Mouse (Mus musculus) activated CD4-positive, CD25-positive, alpha-beta regulatory T cell, adult 4 months (primary cell): ENCODE results near the gene Mtnr1a. TPM values are rescaled to one million over a fixed set of nuclear protein-coding genes. Genes with fewer than 3 reads are reported as not detected.
"Not testable (repeated sequence)": the region's sequence is repeated elsewhere in the genome, so short reads cannot be mapped to it uniquely, and the experiment has no call there.

ENCODE experiments used
- ATAC-seq: one replicate; pipeline ENCODE4 v1.8.0; 2017
- polyA plus RNA-seq, 2 experiments: library from polyadenylated mRNA; unstranded; fragments of 100-300 nt; shearing (Covaris generic); gene quantifications; one replicate each; pipeline ENCODE4 v1.2.1; 2017

Mtnr1a gene
- polyA plus RNA-seq = not detected

DNA sequence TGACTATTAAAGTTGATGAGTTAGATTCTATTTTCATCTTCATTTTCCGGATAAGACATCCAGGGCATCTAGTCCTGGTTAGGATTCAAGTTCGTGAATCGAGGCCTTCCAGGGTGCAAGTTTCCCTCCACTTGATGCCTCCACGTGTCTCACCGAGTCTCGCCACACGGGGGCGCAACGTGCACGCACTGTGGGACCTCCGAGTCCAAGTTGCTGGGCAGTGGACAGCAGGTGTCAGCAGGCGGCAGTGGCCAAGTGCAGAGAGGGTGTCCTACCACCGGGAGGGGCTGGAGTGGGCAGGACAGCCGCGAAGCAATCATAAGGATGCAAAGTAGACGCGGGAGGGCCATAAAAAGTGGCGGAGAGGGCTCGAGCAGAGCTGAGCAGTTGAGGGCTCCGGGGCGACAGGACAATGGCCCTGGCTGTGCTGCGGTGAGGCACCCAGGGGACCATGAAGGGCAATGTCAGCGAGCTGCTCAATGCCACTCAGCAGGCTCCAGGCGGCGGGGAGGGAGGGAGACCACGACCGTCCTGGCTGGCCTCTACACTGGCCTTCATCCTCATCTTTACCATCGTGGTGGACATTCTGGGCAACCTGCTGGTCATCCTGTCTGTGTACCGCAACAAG, at the start of gene Mtnr1a:
Mtnr1a (plus strand) TSS at position 379 of the 628 bp plus-strand sequence.
- no peak for ATAC-seq

DNA sequence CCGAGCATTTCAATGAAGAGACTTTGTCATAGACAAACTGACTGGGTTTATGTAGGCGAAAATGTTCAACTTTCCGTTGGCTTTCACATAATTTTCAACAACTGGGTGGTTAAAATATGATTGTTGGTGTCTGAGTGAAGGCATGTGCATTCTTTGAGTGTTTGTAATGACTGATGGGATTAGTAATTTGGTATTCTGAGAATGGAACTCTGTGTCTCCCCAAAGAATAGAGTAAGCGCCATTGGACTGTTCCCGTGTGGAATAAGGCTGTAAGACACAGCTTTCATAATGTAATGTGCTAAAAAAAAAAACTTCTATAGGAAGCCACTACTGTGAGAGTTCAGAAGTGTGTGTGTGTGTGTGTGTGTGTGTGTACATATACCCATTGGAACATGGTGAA, 49.7 kb upstream of the Mtnr1a start:
- ATAC-seq = no peak

DNA sequence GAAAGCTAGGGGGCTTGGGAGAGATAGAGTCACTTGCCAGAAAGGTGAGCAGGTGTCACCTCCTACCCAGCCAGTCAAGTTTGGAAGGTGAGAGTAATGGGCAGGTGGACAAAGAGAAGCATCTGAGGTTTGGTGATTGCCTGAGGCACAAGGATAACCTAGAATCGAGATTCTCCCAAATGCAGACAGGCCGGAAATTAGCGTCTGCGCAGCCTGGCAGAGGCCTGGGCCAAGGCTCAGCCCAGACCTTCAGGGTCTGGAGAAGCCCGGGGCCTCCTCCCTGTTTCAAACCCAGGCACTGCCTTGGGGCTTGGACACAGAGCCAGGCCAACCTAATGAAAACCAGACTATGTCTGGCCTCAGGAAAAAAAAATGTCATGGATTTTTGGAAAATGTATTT, 47.8 kb upstream of the Mtnr1a start:
- ATAC-seq = no peak

DNA sequence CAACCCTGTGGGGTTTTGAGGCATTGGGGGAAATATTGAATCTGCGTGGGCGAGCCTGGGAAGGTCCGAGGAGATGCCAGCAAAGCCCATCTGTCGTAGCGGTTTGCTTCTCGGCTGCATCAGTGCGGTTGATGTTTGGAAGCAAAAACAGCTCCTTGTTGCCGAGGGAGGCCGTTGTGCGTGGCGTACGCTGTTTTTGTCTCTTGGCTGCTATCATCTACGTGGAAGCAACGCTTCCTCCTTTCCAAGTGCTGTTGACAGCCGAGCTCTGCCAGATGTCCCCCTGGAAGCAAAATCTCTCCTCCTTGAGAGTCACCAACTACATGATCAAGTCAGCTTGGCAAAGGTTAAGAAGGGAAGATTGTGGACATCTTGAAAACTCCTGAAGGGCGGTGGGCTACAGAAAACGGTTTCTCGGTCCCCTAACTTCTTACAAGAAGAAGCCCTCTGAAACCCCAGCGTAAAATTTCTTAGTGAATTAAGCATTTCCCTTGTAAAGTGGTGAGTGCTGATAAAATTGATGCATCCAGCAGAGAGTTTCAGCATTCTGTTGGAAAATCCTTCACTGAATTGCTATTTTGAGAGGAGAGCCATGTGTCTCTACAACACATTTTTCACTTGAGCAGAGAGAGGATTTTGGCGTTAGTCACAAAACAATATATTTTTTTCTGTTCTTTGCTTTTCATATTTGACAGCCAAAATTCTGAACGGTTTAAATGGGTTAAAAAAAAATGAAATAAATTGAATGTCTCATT, 46.8 kb upstream of the Mtnr1a start:
- no peak for ATAC-seq

- no peak for ATAC-seq
These were observed 40.8 kb upstream of the Mtnr1a start for GRCm38 (mm10) chr8:45028081-45028497.

- ATAC-seq = no peak
These were observed 30.6 kb upstream of the Mtnr1a start for GRCm38 (mm10) chr8:45038350-45038749.

DNA sequence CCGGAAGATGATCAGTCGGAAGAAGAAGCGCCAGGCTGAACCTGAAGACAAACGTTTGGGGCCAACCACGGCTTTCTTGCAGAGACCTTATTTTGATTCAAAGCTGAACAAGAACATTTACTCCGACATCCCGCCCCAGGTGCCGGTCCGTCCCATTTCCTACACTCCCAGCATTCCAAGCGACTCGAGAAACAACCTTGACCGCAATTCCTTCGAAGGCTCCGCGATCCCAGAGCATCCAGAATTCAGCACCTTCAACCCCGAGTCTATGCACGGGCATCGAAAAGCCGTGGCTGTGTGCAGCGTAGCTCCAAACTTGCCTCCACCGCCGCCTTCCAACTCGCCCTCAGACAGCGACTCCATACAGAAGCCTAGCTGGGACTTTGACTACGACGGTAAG, 24.8 kb upstream of the Mtnr1a start:
- no peak for ATAC-seq

DNA sequence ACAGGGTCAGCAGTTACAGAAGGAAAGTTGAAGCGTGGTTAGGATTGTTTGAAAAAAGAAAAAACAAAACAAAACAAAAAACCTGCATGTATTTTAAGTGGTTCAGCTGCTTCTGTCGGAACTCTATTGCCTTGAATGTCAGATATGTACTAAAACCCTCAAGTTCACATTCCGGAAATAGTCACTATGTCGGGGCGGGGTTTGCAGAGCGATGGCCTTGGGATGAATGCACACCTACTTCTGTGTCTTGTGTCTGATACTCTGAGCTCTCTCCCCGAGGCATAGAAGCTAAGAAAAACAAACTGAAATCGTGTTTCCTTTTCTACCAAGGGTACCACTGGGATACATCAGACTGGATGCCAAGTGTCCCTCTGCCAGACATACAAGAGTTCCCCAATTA, 18.5 kb upstream of the Mtnr1a start:
- ATAC-seq = no peak

DNA sequence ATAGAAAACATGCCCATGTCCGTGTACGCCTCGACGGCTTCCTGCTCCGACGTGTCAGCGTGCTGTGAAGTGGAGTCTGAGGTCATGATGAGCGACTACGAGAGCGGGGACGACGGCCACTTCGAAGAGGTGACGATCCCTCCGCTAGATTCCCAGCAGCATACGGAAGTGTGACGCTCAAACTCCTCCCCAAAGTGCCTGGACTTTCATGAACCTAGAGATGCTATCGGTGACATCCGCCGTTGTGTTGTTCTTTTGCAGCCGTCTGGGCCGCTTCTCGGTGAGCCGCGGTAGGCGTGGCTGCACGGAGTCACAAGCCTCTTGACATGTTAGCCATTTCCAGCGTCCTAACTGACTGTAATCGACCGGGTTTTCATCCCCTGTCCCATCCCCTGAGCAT, 17.7 kb upstream of the Mtnr1a start:
- no peak for ATAC-seq

GRCm38 (mm10) chr8:45052205-45052604, 16.7 kb upstream of the Mtnr1a start:
- no peak for ATAC-seq

GRCm38 (mm10) chr8:45052618-45053017, 16.3 kb upstream of the Mtnr1a start:
- no peak for ATAC-seq

- no peak for ATAC-seq
These were observed 13.4 kb upstream of the Mtnr1a start for GRCm38 (mm10) chr8:45055500-45055899.

- ATAC-seq = no peak
These were observed 12.1 kb upstream of the Mtnr1a start for GRCm38 (mm10) chr8:45056810-45057209.

DNA sequence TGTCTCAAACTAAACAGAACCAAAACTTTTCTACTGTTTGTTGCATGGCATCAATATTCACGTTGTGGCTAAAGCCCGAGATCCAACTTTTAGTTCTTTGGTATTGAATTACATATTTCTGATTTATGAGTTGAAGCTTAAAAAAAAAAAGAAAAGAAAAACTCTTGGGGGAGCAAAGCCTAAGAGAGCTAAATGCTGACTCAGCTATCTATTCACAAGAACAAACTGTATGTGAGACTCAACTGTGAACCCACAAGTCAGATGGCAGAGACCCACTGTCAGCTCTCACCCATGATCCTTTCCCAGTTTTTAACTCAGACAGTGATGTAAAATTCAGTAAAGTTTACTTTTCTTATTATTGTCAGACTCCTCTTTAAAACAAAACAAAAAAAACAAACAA, 8.9 kb upstream of the Mtnr1a start:
- ATAC-seq = no peak

GRCm38 (mm10) chr8:45062311-45062710, 6.6 kb upstream of the Mtnr1a start:
- no peak for ATAC-seq

DNA sequence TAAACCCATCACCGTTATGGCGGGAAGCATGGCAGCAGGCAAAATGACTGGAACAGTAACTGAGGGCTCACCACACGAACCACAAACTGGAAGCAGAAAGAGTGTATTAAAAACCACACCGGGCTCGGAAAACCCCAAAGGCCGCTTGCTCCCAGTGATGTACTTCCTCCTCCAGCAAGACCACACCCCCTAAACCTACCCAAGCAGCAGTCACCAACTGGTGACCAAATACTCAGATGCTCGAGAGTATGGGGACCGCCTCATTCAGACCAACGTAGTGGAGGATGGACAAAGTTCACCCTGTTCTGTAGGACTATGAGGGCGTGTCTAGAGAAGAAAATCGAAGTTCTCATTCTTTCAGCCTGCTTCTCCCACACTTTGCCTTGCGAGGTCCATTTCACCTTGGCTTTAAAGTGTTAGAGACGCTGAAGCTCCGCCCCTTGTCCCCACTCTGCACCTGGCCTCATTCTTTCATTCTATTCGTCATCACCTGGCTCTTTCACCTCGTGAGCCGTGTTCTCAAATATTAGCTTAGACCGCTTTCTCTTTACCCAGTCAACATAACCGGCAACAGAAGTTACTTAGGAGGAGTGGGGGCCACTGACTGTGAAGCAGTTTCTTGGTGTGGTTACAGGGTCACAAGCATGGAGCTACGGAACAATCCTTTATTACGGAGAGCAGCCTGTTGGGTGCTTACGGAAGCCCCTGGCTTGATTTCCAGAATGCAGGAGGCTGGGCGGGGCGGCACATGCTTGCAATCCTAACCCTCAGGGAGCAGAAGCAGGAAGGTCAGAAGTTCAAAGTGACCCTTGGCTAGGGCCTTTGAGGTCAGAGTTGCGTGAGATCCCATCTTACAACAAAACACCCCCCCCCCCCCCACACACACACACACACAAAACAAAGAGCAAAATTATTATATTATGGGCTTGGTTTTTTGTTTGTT, 5.7 kb upstream of the Mtnr1a start:
- ATAC-seq = no peak

- no peak for ATAC-seq
These were observed 4.6 kb upstream of the Mtnr1a start for GRCm38 (mm10) chr8:45064197-45064869.

DNA sequence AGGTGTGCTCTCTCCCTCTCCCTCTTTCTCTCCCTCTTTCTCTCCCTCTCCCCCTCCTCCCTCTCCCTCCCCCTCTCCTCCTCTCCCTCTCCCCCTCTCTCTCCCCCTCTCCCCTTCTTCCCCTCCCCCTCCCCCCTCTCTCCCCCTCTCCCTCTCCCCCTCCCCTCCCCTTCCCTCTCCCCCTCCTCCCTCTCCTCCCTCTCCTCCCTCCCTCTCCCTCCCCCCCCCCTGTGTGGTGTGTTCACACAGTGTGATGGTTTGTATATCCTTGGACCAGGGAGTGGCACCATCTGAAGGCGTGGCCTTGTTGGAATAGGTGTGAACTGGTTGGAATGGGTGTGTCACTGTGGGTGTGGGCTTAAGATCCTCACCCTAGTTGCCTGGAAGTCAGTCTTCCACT, 3.5 kb upstream of the Mtnr1a start:
- ATAC-seq = not testable (repeated sequence)

DNA sequence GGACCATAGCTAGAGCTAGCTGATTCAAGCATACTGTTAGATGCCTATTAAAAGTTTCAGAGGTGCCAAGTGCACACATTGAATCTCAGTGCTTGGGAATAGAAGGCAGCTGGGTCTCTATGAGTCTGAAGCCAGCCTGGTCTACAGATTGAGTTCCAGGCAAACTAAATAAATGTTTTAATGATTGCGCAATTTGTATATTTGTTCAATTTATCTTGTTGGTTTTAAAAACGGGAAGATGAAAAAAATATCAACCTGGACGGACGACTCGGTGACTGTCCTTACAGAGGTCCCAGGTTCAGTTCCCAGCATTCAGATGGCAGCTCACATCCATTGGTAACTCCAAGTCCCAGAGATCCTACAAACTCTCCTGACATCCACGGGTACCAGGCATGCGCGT, 2.0 kb downstream of the Mtnr1a start:
- ATAC-seq = no peak

DNA sequence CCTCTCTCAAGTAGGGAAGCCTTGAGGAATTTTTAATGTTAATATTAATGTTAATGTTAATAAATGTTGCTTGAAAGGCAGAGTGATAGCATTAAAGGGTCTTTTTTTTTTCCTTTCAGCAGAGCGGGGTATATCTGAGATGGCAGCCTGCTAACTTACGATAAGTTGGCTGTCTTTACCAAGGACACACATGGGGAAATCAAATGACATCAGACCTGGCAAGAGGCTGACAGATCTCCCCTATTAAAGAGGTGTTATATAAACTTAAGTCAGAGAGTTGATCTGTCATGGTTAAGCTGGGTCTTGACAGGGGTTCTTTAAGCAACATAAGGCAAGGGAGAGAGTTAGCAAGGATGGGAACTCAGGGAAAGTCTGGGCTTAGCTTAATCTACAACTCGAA, 11.9 kb downstream of the Mtnr1a start:
- no peak for ATAC-seq

GRCm38 (mm10) chr8:45093599-45093998, 24.7 kb downstream of the Mtnr1a start:
- no peak for ATAC-seq

GRCm38 (mm10) chr8:45109371-45110063, 40.6 kb downstream of the Mtnr1a start:
- ATAC-seq = no peak
